Mouse (Mus musculus) skeletal muscle tissue, postnatal 0 days (tissue): ENCODE measurements around the gene Armcx3. TPM values are rescaled to one million over a fixed set of nuclear protein-coding genes. Genes with fewer than 3 reads are reported as not detected.

Experiments
- microRNA-seq, 2 experiments: library from miRNA; unstranded; fragments of <30 nt; microRNA quantifications; one replicate each; pipeline ENCODE4; 2016
- polyA plus RNA-seq: library from polyadenylated mRNA; unstranded; fragments of >200 nt; fragmentation: Nextera tagmentation; extraction: Ambion mirVana; gene quantifications from 2 replicates; pipeline ENCODE4 v1.2.1, GENCODE M21; 2015

Gene Armcx3
- 90.7 and 93.7 TPM in 2 replicates for polyA plus RNA-seq

GRCm38 (mm10) chrX:134756434-134757292, at the start of gene Armcx3:
Gene Armcx3, plus strand, starts transcription at chrX:134756595.

DNA sequence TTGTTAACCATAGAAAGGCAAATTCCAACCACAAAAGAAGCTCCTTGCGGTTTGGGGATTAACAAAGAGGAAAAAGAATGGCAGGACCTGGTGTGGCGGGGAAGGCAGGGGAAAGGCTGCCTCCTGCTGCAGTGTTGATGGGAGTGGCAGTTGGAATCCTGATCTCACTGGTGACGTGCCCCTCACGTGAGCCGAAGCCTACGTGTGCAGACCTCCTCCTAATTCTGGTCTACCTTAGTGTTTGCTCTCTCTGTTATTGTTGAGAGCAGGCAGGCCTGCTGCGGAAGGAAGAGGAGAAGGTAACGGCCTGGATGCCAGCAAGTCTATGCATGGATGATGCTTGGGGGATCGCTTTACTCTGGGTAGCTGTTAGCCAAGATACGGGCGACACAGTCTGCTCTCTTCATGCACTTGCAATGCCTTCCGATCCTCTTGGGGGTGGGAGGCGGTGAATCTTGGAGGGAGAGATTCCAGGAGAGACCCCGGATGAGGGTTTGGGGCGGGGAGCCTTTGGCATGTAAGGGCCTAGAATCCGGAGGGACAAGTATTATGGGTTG, 38.6 kb upstream of the Armcx3 start, which contains the start of gene Armcx1:
Gene Armcx1 (plus strand): TSS at position 212 of the 557 bp plus-strand sequence.

GRCm38 (mm10) chrX:134750764-134751592, 5.4 kb upstream of the Armcx3 start, which contains the start of gene Armcx6:
Gene Armcx6, minus strand, starts transcription at chrX:134751417.

DNA sequence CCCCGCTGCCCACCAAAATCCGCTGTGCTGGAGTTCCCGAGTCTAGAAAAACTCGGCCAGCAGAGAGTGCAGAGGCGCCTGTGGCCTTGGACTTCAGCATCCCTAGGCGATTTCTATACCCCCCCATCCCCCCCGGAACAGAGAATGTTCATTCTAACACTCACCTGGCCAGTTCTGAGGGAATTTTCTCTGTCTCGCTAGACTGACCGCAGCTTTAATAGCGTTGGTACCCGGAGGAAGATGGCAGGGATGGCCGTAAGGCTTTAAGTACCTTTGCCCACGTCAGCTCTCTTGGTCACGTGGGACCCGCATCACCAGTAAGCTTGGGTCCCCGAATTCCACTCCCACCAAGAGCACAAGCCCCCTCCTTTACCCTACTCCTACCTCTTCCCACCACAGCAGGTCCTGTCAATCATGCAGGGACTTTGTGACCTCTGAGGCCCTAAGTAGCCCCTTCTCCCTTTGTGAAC, 52.4 kb downstream of the Armcx3 start, which contains the start of gene Armcx2:
Gene Armcx2 (minus strand): TSS at position 467 of the 470 bp plus-strand sequence.

Small RNA genes within 50 kb of the gene (microRNA-seq; reads per million reads assigned to microRNA genes)
- 0.64 to 0.81 reads per million in 2 experiments for gene Mir7093

Other genes starting within 250 kb of the Armcx3 start
- gene Timm8a1, start 214.7 kb upstream of the Armcx3 start, polyA plus RNA-seq = 54.5 and 56.1 TPM in 2 replicates
- 1.8 and 1.9 TPM in 2 replicates for gene Btk, start 173.0 kb upstream of the Armcx3 start, polyA plus RNA-seq
- gene Rpl36a, start 170.9 kb upstream of the Armcx3 start, polyA plus RNA-seq = 299 and 323 TPM in 2 replicates
- gene Gla, start 155.5 kb upstream of the Armcx3 start, polyA plus RNA-seq = 1.7 and 2.0 TPM in 2 replicates
- 74.5 and 79.7 TPM in 2 replicates for gene Hnrnph2, start 155.4 kb upstream of the Armcx3 start, polyA plus RNA-seq
- 5.3 and 7.5 TPM in 2 replicates for gene Armcx4, start 70.1 kb upstream of the Armcx3 start, polyA plus RNA-seq
- 28.4 and 28.6 TPM in 2 replicates for gene Armcx1, start 38.6 kb upstream of the Armcx3 start, polyA plus RNA-seq
- gene Armcx6, start 5.2 kb upstream of the Armcx3 start, polyA plus RNA-seq = 19.4 and 19.7 TPM in 2 replicates
- 40.6 and 41.0 TPM in 2 replicates for gene Armcx2, start 52.6 kb downstream of the Armcx3 start, polyA plus RNA-seq
- 0.22 and 0.29 TPM in 2 replicates for gene Nxf2, start 208.2 kb downstream of the Armcx3 start, polyA plus RNA-seq